Mouse (Mus musculus) left cerebral cortex, postnatal 36 days (tissue): ENCODE measurements around the gene Tmem232. TPM values are rescaled to one million over a fixed set of nuclear protein-coding genes. Genes with fewer than 3 reads are reported as not detected.
"Not testable (repeated sequence)": the region's sequence is repeated elsewhere in the genome, so short reads cannot be mapped to it uniquely, and the experiment has no call there.

Experiments
- DNase-seq, 2 experiments: peaks; one replicate each; pipeline ENCODE4 v3.0.0; 2021 to 2022; ENCODE audit warnings: low spot score in 2 of 2, mixed read lengths in 1 of 2
- intact Hi-C: fragments of 180-260 bp; cut with DNase I; formaldehyde crosslinking; loops from one replicate; pipeline ENCODE4 v1.15.1; 2025
- microRNA-seq: library from miRNA; unstranded; fragments of <30 nt; microRNA quantifications from one replicate; pipeline ENCODE4 v1.2.0, GENCODE M21; 2022
- total RNA-seq, 2 experiments: library from RNA; stranded (reverse); gene quantifications; 2 replicates each; pipeline ENCODE4 v1.2.3; 2021

Gene Tmem232
- total RNA-seq, 2 experiments from 2014 or later = 1.4 to 2.6 TPM

DNA sequence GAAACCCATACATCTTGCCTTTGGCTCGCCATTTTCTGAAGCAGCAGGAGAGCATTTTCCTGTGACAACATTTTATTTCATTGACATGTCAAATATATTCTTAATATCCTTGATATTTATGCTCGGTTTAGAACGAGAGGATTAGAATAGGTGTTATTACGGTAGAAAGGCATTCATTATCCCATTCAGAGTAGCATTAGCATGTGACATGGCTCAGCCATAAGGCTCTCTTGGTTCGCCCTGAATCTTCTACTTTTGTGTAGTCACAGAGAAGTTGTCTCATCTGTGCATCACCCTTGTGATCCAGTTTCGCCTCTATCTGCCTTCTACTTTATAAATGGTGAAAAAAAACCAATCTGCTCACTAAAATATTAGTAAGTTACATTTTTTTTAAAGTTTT is 220.0 kb downstream of the Tmem232 start:
- DNase-seq = no peak
- intact Hi-C loops = loop anchor here (10.0 kb wide), 1 partner anchor 246 kb away; no protein-coding TSS in a partner anchor

- no peak for DNase-seq
- intact Hi-C loops = no loop called here
These were observed 240.6 kb downstream of the Tmem232 start for GRCm38 (mm10) chr17:65299946-65300345.

DNA sequence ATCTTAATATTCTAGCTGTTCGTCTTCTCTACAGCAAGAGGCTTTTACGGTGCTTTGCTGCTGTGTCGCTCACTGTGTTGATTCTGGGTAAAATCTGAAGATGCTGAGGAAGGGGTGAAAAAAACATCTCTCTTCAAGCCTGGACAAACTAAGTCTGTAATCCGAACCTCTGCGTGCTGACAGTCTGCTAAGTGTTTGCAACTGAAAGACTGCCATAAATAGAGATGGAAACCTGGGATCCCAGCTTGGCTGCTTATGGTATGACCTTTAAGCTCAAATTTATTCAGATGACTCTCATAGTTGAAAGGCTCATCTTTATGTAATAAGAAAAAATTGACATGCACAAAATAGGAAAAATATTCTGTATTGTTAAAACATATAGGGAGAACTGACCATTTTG is 242.8 kb downstream of the Tmem232 start:
- DNase-seq = no peak
- intact Hi-C loops = no loop called here

DNA sequence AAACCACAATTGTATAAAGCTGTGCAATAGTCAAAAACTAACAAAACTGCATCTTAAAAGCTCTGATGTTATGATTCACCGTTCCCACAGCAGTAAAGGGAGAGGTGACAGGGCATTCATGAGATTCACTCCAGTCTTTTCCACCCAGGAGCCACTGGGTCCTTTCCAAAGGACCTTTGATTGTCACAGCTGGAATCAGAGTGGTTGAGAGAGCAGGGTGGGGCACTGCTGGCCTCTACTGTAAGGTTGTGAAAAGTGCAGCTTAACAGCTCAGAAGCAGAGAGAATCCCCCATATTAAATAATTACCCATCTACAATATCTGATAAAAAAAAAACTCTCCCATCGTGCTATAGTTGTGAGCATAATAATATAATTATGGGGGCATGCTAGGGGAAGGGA is 288.4 kb downstream of the Tmem232 start:
- intact Hi-C loops = no loop called here
- no peak for DNase-seq

- intact Hi-C loops = no loop called here
- DNase-seq = peak; percentile 36 to 47
These were observed 290.3 kb downstream of the Tmem232 start for GRCm38 (mm10) chr17:65250261-65250660.

GRCm38 (mm10) chr17:65243716-65244115 is 296.9 kb downstream of the Tmem232 start:
- intact Hi-C loops = no loop called here
- DNase-seq = no peak

DNA sequence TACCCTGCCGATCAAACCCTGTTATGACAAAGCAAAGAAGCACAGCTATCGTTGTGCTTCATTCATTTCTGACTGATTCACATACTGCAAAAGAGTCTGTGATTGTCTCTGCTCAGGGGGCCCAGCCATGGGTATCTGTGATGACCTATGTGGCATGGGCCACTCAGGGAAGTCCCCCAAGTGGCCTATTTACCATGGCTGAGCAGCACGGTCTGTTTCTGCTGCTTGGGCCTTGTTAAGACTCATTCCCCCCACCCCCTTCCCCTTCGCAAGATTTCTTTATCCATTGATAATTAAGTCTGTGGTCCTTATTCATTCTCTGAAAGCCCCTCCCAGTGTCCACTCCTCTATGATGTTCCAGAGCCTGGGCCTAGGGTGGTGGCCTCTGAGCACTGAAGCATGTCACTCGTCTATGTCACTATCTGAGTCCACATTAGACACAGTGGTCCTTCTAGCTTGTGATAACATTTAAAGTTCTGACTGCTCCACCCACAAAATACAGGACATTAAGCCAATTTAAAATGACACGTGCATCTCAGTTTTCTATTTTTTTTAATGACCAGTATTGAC is 315.1 kb downstream of the Tmem232 start:
- no peak for DNase-seq
- intact Hi-C loops = no loop called here

- DNase-seq, intact Hi-C loops: not testable (repeated sequence)
These were observed 318.9 kb downstream of the Tmem232 start for GRCm38 (mm10) chr17:65221687-65222086.

Small RNA genes lying within 50 kb of the gene (microRNA-seq; reads per million reads assigned to microRNA genes)
- gene Gm25731 = not detected

Other genes starting within 250 kb of the Tmem232 start
- gene Vapa, start 72.8 kb upstream of the Tmem232 start, total RNA-seq = 100 to 1,000 TPM; 157 to 164 TPM
- under 1 TPM in 1 of 2 experiments, not detected in 1; 0.30 TPM for gene Txndc2, start 101.4 kb upstream of the Tmem232 start, total RNA-seq
- gene Rab31, start 232.0 kb upstream of the Tmem232 start, total RNA-seq = 10 to 100 TPM; 62.7 to 65.7 TPM
- gene Ppp4r1, start 241.8 kb upstream of the Tmem232 start, total RNA-seq = 10 to 100 TPM; 37.4 to 64.8 TPM